Mouse (Mus musculus): ENCODE results near the gene Ankrd31.
"Not testable (repeated sequence)": the region's sequence is repeated elsewhere in the genome, so short reads cannot be mapped to it uniquely, and the experiment has no call there.

Ankrd31 gene

GRCm38 (mm10) chr13:96748109-96748845 is at the start of gene Ankrd31:
TSS of gene Ankrd31 (plus strand) at chr13:96748272.
- DNase-seq (ENCODE audit: low spot score in 2 of 2) = no peak

- DNase-seq (ENCODE audit: low spot score in 2 of 2) = no peak
These were observed 45.3 kb upstream of the Ankrd31 start for GRCm38 (mm10) chr13:96702567-96703278.

GRCm38 (mm10) chr13:96709269-96710233 is 38.5 kb upstream of the Ankrd31 start:
- no peak for DNase-seq (ENCODE audit: low spot score in 2 of 2)

- no peak for DNase-seq (ENCODE audit: low spot score in 2 of 2)
These were observed 31.8 kb upstream of the Ankrd31 start for GRCm38 (mm10) chr13:96716311-96716710.

- no peak for DNase-seq (ENCODE audit: low spot score in 2 of 2)
These were observed 30.3 kb upstream of the Ankrd31 start for GRCm38 (mm10) chr13:96717821-96718220.

- DNase-seq (ENCODE audit: low spot score in 2 of 2) = no peak
These were observed 28.1 kb upstream of the Ankrd31 start for GRCm38 (mm10) chr13:96720003-96720402.

- DNase-seq (ENCODE audit: low spot score in 2 of 2) = no peak
These were observed 19.8 kb upstream of the Ankrd31 start for GRCm38 (mm10) chr13:96728289-96728688.

- no peak for DNase-seq (ENCODE audit: low spot score in 2 of 2)
These were observed 18.9 kb upstream of the Ankrd31 start for GRCm38 (mm10) chr13:96729146-96729545.

GRCm38 (mm10) chr13:96730116-96730515 is 18.0 kb upstream of the Ankrd31 start:
- no peak for DNase-seq (ENCODE audit: low spot score in 2 of 2)

GRCm38 (mm10) chr13:96735175-96735574 is 12.9 kb upstream of the Ankrd31 start:
- no peak for DNase-seq (ENCODE audit: low spot score in 2 of 2)

GRCm38 (mm10) chr13:96740159-96740558 is 7.9 kb upstream of the Ankrd31 start:
- no peak for DNase-seq (ENCODE audit: low spot score in 2 of 2)

GRCm38 (mm10) chr13:96742871-96743270 is 5.2 kb upstream of the Ankrd31 start:
- no peak for DNase-seq (ENCODE audit: low spot score in 2 of 2)

GRCm38 (mm10) chr13:96746055-96746454 is 2.0 kb upstream of the Ankrd31 start:
- no peak for DNase-seq (ENCODE audit: low spot score in 2 of 2)

- no peak for DNase-seq (ENCODE audit: low spot score in 2 of 2)
These were observed 1.8 kb downstream of the Ankrd31 start for GRCm38 (mm10) chr13:96749859-96750258.

- DNase-seq (ENCODE audit: low spot score in 2 of 2) = no peak
These were observed 12.8 kb downstream of the Ankrd31 start for GRCm38 (mm10) chr13:96760848-96761247.

GRCm38 (mm10) chr13:96786071-96786470 is 38.0 kb downstream of the Ankrd31 start:
- DNase-seq (ENCODE audit: low spot score in 2 of 2) = not testable (repeated sequence)

GRCm38 (mm10) chr13:96793451-96793850 is 45.4 kb downstream of the Ankrd31 start:
- no peak for DNase-seq (ENCODE audit: low spot score in 2 of 2)

GRCm38 (mm10) chr13:96795301-96795700 is 47.2 kb downstream of the Ankrd31 start:
- DNase-seq (ENCODE audit: low spot score in 2 of 2) = no peak

- peak in 1 of 2 experiments; percentile 35 for DNase-seq (ENCODE audit: low spot score in 2 of 2)
These were observed 49.4 kb downstream of the Ankrd31 start for GRCm38 (mm10) chr13:96797500-96797899.

GRCm38 (mm10) chr13:96849752-96850151 is 101.7 kb downstream of the Ankrd31 start:
- DNase-seq (ENCODE audit: low spot score in 2 of 2) = no peak

GRCm38 (mm10) chr13:96852133-96852532 is 104.1 kb downstream of the Ankrd31 start:
- DNase-seq (ENCODE audit: low spot score in 2 of 2) = no peak

GRCm38 (mm10) chr13:96853256-96853655 is 105.2 kb downstream of the Ankrd31 start:
- DNase-seq (ENCODE audit: low spot score in 2 of 2) = no peak
